Mouse (Mus musculus) olfactory bulb, adult 2 months (tissue): ENCODE results near the gene Rpl14.

Experiments used
- CTCF ChIP-seq: fragments of 200-500 bp; IDR thresholded peaks from 2 replicates; pipeline ENCODE4 v1.5.1; 2012; ENCODE audit warnings: low read depth, mild to moderate bottlenecking, low read length, moderate library complexity; ENCODE audit not compliant: insufficient read depth
- POLR2A ChIP-seq: fragments of 200-500 bp; IDR thresholded peaks from 2 replicates; pipeline ENCODE4 v1.6.1; 2012; ENCODE audit warnings: mild to moderate bottlenecking, low read depth, low read length, moderate library complexity; ENCODE audit not compliant: insufficient read depth

GRCm38 (mm10) chr9:120619709-120620408 lies 48.6 kb downstream of the Rpl14 start:
- TF ChIP-seq POLR2A (no peak), CTCF (no peak)
